8 mouse cellular contexts compared by ENCODE assay signal in genomic region chr1:118954434-118955301, GRCm38 (mm10).
DNase-seq lines count a peak whose midpoint lies in the region; ATAC-seq lines count a peak whose summit lies in the region.

No protein-coding gene starts in this region.

- ATAC-seq in frontal cortex, adult (ENCODE audit: low TSS enrichment): no peak
- peak; percentile 86 for ATAC-seq in neural tube, embryonic 13.5 days (ENCODE audit: low read depth)

- DNase-seq in frontal cortex, postnatal 10 days (ENCODE audit: low spot score in 2 of 2): peak; percentile 15 to 17
- DNase-seq in NIH3T3 (ENCODE audit: low read depth): peak; percentile 66
- peak; percentile 19 to 40 for DNase-seq in heart, adult 9 months (ENCODE audit: low spot score in 2 of 2)
- peak; percentile 6 for DNase-seq in layer of hippocampus, adult 9-10 months (ENCODE audit: low spot score)
- DNase-seq in MN1 (ENCODE audit: low spot score): no peak
- DNase-seq in thymus, postnatal 10 days (ENCODE audit: low spot score in 2 of 2): no peak

- H3K4me2 ChIP-seq in neural tube, embryonic 13.5 days: no peak overlapping the region

- no peak overlapping the region for H3K4me3 ChIP-seq in neural tube, embryonic 13.5 days

- peak overlapping the region; percentile 33; the same call in 1 of the 2 replicates for H3K27ac ChIP-seq in neural tube, embryonic 13.5 days (replicated peaks)

- no peaks in the 10 kb centered on the region for H3K27me3 ChIP-seq in neural tube, embryonic 13.5 days

- H3K36me3 ChIP-seq in neural tube, embryonic 13.5 days: no peaks in the 10 kb centered on the region

- H3K9ac ChIP-seq in neural tube, embryonic 13.5 days: peak overlapping the region; percentile 31; the same call in 1 of the 2 replicates

- H3K9me3 ChIP-seq in neural tube, embryonic 13.5 days: no peaks in the 10 kb centered on the region

- 26% methylated on average over 10 of the region's 10 CpGs for WGBS in neural tube, embryonic 13.5 days

- peaks cover 32% of the 10 kb centered on the region for H3K4me1 ChIP-seq in neural tube, embryonic 13.5 days (replicated peaks)

Comparison
In these comparisons a context has a peak if more than half of its experiments do, and no peak if none do; other contexts are left out.
1. DNase-seq: peak in frontal cortex, postnatal 10 days (2 of 2), NIH3T3 (single experiment), heart, adult 9 months (2 of 2) and layer of hippocampus, adult 9-10 months (single experiment); none in MN1 (single experiment) and thymus, postnatal 10 days (0 of 2).